Mouse (Mus musculus) embryonic facial prominence, embryonic 12.5 days (tissue): ENCODE data around the gene Rasgrf2. TPM values are rescaled to one million over a fixed set of nuclear protein-coding genes. Genes with fewer than 3 reads are reported as not detected.

Source experiments
- ATAC-seq: fragments of 200-750 bp; cut with Nextera tagmentation; 2 replicates; pipeline ENCODE4 v1.8.0; 2017; ENCODE audit not compliant: insufficient number of reproducible peaks, insufficient read depth, low FRiP score, low TSS enrichment
- H3K27ac ChIP-seq: fragments of 300-500 bp; sonication (generic); 2 replicates; pipeline ENCODE4 v1.5.1; 2016; ENCODE audit warnings: mild to moderate bottlenecking
- H3K27me3 ChIP-seq: fragments of 300-500 bp; sonication (generic); 2 replicates; pipeline ENCODE4 v1.6.1; 2016; ENCODE audit warnings: mild to moderate bottlenecking, moderate library complexity
- H3K36me3 ChIP-seq: fragments of 300-500 bp; sonication (generic); 2 replicates; pipeline ENCODE4 v1.6.1; 2016; ENCODE audit warnings: mild to moderate bottlenecking
- H3K4me1 ChIP-seq: fragments of 300-500 bp; sonication (generic); 2 replicates; pipeline ENCODE4 v1.6.1; 2016
- H3K4me2 ChIP-seq: fragments of 300-500 bp; sonication (generic); replicated peaks from 2 replicates; pipeline ENCODE4 v1.6.1; 2016; ENCODE audit warnings: mild to moderate bottlenecking, moderate library complexity
- H3K4me3 ChIP-seq: fragments of 300-500 bp; sonication (generic); 2 replicates; pipeline ENCODE4 v1.5.1; 2016; ENCODE audit warnings: mild to moderate bottlenecking
- H3K9ac ChIP-seq: fragments of 300-500 bp; sonication (generic); 2 replicates; pipeline ENCODE4 v1.6.1; 2016; ENCODE audit warnings: mild to moderate bottlenecking, moderate library complexity
- H3K9me3 ChIP-seq: fragments of 300-500 bp; sonication (generic); 2 replicates; pipeline ENCODE4 v1.6.1; 2016; ENCODE audit warnings: mild to moderate bottlenecking, moderate library complexity
- WGBS: fragments of 180-500 bp; shearing (Covaris S2); methylation state at CpG from one replicate; pipeline ENCODE4 v1.1.7; 2016; 5-methylcytosine and 5-hydroxymethylcytosine counted together
- polyA plus RNA-seq: library from polyadenylated mRNA; unstranded; fragments of >200 nt; fragmentation: Nextera tagmentation; extraction: Ambion mirVana; gene quantifications from 2 replicates; pipeline ENCODE4 v1.2.1, GENCODE M21; 2016

Gene Rasgrf2
- polyA plus RNA-seq, 1 experiment from 2014 or later: 0.49 TPM

DNA sequence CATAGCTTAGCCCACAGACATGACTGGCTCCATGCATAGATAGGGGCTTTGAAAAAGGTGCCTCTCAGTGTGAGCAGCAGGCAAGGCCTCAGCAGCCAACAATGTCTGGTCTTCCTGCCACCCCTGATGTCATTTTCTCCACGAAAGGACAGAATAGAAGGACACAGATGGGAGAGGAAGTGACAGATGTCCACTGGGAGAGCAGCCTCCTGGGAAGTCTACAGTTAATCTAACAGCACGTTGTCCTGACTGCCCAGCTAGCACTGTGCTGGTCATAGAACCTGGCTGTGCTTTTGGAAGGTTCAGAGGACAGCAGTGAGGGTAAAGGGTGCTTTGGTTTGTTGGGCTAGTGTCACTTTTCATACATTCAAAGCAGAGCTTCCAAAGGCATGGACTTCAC, 255.9 kb downstream of the Rasgrf2 start:
- peaks cover 7% of the 10 kb centered on the region for H3K4me1 ChIP-seq
- no peak overlapping the region for H3K4me3 ChIP-seq
- no peaks in the 10 kb centered on the region for H3K36me3 ChIP-seq
- H3K4me2 ChIP-seq: no peak overlapping the region
- H3K27me3 ChIP-seq: no peaks in the 10 kb centered on the region
- no peak for ATAC-seq
- no peaks in the 10 kb centered on the region for H3K9me3 ChIP-seq
- no peak overlapping the region for H3K9ac ChIP-seq
- H3K27ac ChIP-seq: no peak overlapping the region
- 57% methylated on average over 2 of the region's 2 CpGs for WGBS

DNA sequence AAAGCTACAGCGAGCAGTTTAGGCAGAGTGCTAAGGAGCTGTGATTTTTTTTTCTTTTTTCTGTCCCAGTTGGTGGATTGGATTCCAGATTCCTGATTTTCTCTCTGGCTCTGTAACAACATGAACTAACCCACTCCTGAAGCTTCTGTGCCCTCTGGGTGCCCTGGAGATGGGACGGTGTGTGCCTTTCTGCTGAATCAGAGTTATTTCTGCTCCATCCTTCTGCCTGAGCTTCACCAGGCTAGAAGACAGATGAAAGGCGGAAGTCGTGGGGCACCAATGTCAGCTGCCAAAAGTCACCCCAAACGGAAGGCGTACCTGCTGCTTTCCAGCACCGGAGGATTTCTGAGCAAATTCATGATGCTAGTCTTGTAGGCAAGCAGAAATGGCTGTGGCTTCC, 256.9 kb downstream of the Rasgrf2 start:
- Histone ChIP-seq H3K4me3 (no peak overlapping the region), H3K27ac (peak overlapping the region; percentile 70), H3K9me3 (no peaks in the 10 kb centered on the region), H3K9ac (no peak overlapping the region), H3K36me3 (no peaks in the 10 kb centered on the region), H3K27me3 (no peaks in the 10 kb centered on the region), H3K4me1 (peaks cover 7% of the 10 kb centered on the region), H3K4me2 (no peak overlapping the region)
- 67% methylated on average over 7 of the region's 7 CpGs for WGBS
- ATAC-seq: no peak

DNA sequence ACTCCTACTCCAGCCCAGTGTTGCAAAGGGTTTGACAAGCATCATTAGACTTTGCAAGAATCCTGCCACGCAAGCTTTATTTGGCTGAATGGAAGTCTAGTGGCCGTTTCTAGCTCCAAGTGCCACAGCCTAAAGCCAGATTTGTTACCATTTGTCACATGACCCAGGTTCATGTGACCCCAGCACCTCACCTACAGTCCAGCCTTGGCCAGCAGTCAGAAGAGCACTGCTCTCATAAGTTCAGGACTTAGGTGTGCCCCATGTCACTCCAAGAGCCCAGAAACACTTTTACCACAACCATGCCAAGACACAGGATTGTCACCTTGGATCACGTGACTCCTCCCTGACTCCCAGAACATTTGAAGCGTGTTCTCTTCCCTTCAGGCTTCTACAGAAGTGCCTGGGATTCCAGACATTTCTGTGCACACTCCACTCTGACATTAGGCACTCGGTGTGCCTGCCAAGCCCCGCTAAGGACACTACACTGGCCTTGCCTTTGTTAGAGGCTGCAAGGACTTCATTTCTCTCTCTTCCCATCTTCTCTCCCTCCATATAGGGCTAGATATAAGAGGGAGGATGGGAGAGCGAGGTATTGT, 257.6 kb downstream of the Rasgrf2 start:
- Histone ChIP-seq H3K4me3 (no peak overlapping the region), H3K27ac (peak overlapping the region; percentile 70), H3K27me3 (no peaks in the 10 kb centered on the region), H3K9ac (no peak overlapping the region), H3K4me2 (no peak overlapping the region), H3K9me3 (no peaks in the 10 kb centered on the region), H3K36me3 (no peaks in the 10 kb centered on the region), H3K4me1 (peaks cover 7% of the 10 kb centered on the region)
- 75% methylated on average over 7 of the region's 7 CpGs for WGBS
- ATAC-seq: no peak

DNA sequence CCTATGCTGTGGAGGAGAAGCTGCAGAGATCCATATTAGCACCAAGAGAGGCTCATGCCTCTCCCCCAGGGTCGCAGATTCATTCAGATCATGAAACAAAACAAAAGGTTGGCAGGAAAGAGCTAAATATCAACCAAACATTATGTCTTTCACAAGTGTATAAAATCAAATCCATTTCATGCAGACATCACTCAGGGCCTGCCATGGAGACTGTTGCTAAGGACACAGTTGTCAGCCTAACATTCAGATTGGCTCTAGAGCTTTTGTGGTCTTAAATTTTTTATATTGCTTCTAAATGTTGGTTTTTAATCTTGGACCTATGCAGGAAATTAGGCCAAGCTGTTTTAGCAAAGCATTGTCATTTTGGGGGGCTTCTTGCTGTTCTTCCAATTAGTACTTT, 262.9 kb downstream of the Rasgrf2 start:
- WGBS: 87% methylated on average over 1 of the region's 1 CpGs
- Histone ChIP-seq H3K27ac (no peak overlapping the region), H3K9me3 (no peaks in the 10 kb centered on the region), H3K4me3 (no peak overlapping the region), H3K4me2 (no peak overlapping the region), H3K36me3 (no peaks in the 10 kb centered on the region), H3K9ac (no peak overlapping the region), H3K4me1 (no peaks in the 10 kb centered on the region), H3K27me3 (no peaks in the 10 kb centered on the region)
- ATAC-seq: no peak

DNA sequence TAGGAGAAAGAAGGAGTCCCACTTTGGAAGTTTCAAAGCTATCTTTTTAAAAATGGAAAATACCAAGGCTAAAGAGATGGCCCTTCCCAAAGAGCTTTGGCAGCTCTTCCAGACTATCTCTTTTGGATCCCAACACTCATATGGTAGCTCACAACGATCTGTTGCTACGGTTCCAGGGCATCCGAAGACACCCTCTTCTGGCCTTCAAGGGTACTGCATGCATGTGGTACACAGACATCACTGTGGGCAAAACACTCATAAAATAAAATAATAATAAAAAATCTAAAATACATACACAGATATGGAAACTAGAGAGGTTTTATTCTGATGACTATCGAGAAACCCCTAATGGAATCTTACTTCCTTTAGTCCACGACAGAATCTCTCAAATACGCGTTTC, 272.6 kb downstream of the Rasgrf2 start:
- no peak overlapping the region for H3K27ac ChIP-seq
- no peaks in the 10 kb centered on the region for H3K9me3 ChIP-seq
- no peak overlapping the region for H3K9ac ChIP-seq
- H3K4me3 ChIP-seq: no peak overlapping the region
- no peak for ATAC-seq
- H3K4me1 ChIP-seq: no peaks in the 10 kb centered on the region
- no peaks in the 10 kb centered on the region for H3K27me3 ChIP-seq
- WGBS: 79% methylated on average over 7 of the region's 7 CpGs
- H3K36me3 ChIP-seq: no peaks in the 10 kb centered on the region
- no peak overlapping the region for H3K4me2 ChIP-seq

DNA sequence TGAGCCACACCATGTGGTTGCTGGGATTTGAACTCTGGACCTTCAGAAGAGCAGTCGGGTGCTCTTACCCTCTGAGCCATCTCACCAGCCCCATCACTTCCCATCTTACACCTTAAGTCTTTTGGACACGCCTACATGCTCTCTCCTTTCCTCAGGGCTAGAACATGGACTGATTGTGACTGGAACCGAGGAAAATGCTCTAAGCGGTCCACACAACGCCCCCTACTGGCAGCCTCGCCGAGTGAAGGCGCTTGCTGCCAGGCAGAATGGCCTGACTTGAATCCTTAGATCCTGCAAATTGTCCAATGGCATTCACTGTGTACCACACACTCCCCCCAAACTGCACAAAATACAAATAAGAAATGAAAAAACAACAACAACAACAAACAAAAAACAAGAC, 274.0 kb downstream of the Rasgrf2 start:
- WGBS: 70% methylated on average over 8 of the region's 8 CpGs
- Histone ChIP-seq H3K27me3 (no peaks in the 10 kb centered on the region), H3K4me2 (no peak overlapping the region), H3K4me3 (no peak overlapping the region), H3K9me3 (no peaks in the 10 kb centered on the region), H3K27ac (no peak overlapping the region), H3K4me1 (no peaks in the 10 kb centered on the region), H3K36me3 (no peaks in the 10 kb centered on the region), H3K9ac (no peak overlapping the region)
- ATAC-seq: no peak

DNA sequence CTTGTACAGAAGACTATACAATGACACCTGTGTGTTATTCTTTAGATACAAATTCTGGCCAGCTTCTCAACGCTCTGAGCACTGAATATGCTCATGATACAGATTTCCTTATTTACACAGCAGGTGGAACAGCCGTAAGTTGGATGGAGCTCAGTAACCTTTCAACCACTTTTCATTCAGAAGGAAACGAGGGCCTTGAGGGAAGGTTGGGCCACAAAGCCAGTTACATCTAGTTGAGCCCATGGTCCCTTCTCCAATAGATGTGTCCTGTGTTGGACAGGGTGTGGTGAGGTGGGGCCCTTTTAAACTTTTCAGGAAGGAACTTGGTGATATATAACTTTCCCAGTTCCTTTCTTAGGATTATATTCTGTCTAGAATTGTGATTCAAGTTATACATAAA, 277.0 kb downstream of the Rasgrf2 start:
- Histone ChIP-seq H3K9me3 (no peaks in the 10 kb centered on the region), H3K36me3 (no peaks in the 10 kb centered on the region), H3K27ac (no peak overlapping the region), H3K4me2 (no peak overlapping the region), H3K4me1 (no peaks in the 10 kb centered on the region), H3K9ac (no peak overlapping the region), H3K4me3 (no peak overlapping the region), H3K27me3 (no peaks in the 10 kb centered on the region)
- 79% methylated on average over 3 of the region's 3 CpGs for WGBS
- no peak for ATAC-seq

Other genes with a start within 250 kb of the Rasgrf2 start
- 1.2 and 2.6 TPM in 2 replicates for gene Gm20379, start 174.3 kb upstream of the Rasgrf2 start, polyA plus RNA-seq
- 17.0 and 17.3 TPM in 2 replicates for gene Dhfr, start 223.1 kb upstream of the Rasgrf2 start, polyA plus RNA-seq
- gene Msh3, start 223.3 kb upstream of the Rasgrf2 start, polyA plus RNA-seq: 38.6 and 39.5 TPM in 2 replicates